Mouse (Mus musculus): ENCODE data around the gene Dhcr24.

DNA sequence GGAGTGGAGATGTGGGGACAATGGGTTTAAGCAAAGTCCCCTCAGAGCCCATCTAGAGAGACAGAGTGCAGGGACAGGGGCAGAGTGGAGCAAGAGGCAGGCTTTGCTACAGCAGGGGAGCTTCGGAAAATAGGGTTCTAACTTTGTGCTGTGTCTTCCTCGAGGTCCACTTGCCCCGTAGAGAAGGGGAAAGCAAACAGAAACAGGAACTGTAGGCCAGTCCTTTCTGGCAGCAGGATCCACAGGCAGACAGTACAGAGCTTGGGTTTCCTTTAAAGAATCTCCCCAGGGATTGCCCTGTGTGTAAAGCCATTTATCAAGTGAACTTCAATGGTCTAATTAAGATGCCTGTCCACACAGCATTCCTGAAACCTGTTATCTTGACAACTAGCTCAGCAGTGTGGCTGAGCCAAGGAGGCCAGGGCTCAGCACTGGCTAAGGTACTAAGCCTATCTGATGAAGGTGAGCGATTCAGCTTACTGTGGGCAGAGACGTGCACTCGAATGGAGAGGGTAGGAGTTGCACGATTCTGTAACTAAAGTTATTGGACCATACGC lies 14.9 kb upstream of the Dhcr24 start:
- TF ChIP-seq CTCF (IDR thresholded peaks at IDR 0.05; ENCODE audit: extremely low read depth, insufficient read depth, low read length) (no peak), POLR2A (IDR thresholded peaks at IDR 0.05; ENCODE audit: extremely low read depth, insufficient read depth, low read length) (no peak)

All from cortical plate, adult 2 months (tissue).